Mouse (Mus musculus) layer of hippocampus, adult 9-10 months (tissue): Measurements from ENCODE around the gene Gm20721.
"Not testable (repeated sequence)": the region's sequence is repeated elsewhere in the genome, so short reads cannot be mapped to it uniquely, and the experiment has no call there.

Experiments used
- DNase-seq: peaks from one replicate; pipeline ENCODE4 v3.0.0; 2022; ENCODE audit warnings: low spot score

The Gm20721 gene

DNA sequence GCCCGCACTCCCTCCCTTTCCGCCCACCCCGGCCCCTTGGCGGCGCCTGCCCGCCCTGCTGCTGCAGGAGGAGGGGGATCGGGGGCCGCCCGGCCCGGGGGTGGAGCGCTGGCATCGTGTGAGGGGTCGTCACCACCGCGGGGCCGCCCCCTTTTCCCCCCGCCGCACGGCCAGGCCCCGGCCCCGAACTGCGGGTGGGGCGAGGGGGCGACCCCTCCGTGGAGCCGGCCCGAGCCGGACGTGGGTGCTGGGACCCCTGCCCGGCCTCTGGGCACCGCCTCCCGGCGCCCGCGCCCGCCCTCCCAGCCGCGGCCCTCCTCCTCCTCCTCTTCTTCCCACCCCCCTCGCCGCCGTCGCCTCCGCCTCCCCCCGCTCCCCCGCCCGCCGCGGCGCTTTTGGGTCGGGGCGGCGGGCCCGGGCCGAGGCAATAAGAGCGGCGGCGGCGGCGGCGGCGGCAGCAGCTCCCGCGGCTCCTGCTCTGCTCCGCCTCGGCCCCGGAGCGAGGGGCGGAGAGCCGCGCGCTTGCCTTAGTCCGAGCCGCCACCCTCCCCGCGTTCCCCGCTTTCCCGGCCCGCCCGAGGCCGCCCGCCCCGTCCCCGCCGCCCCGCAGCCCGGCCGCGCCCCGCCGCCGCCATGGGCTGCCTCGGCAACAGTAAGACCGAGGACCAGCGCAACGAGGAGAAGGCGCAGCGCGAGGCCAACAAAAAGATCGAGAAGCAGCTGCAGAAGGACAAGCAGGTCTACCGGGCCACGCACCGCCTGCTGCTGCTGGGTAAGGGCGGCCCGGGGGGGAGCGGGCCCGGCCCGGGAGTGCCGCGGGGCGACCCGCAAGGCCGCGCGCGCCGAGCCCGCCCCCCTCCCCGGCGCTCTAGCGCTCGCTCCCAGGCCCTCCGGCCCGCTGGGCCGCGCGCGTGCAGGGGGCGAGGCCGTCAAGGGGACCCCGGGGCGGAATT, 16.6 kb downstream of the Gm20721 start:
- no peak for DNase-seq

DNA sequence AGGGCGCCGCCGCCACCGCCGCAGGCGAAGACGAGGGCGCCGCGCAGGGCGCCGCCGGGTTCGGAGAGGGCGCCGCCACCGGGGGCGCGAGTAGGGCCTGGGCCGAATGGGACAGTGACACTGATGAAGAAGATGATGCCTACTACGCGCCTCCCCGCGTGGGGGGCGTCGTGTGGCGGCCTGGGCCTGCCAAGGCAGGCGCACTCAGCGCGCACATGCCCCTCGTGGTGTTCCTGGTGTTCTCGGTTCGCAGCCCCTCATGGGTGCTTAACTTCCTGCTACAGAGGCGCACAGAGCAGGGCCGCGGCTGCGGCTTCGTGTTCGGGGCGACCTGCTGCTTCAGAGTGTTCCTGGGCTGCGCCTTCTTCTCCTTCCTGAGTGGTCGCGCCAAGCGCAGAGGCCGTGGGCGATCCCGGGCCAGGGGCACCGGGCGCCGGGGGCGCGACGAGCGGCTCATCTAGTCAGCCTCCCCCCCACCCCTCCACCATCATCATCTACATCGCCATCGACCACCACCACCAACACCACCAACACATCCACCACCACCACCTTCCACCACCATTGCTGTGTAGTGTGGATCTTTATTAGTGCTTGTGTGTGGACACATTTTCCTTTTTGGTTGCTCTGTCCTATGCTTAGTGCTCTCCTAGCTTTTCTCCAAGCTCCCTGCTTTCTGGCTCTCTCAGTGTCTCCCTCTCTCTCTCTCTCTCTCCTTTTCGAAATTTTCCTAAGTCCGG, 17.4 kb downstream of the Gm20721 start:
- DNase-seq, result no peak

- no peak for DNase-seq
These were observed 18.1 kb downstream of the Gm20721 start for GRCm38 (mm10) chr2:174328358-174328905.

GRCm38 (mm10) chr2:174327295-174327981, 19.1 kb downstream of the Gm20721 start:
- no peak for DNase-seq

- DNase-seq, result no peak
These were observed 20.0 kb downstream of the Gm20721 start for GRCm38 (mm10) chr2:174326481-174326880.

- DNase-seq, result no peak
These were observed 20.5 kb downstream of the Gm20721 start for GRCm38 (mm10) chr2:174325989-174326388.

DNA sequence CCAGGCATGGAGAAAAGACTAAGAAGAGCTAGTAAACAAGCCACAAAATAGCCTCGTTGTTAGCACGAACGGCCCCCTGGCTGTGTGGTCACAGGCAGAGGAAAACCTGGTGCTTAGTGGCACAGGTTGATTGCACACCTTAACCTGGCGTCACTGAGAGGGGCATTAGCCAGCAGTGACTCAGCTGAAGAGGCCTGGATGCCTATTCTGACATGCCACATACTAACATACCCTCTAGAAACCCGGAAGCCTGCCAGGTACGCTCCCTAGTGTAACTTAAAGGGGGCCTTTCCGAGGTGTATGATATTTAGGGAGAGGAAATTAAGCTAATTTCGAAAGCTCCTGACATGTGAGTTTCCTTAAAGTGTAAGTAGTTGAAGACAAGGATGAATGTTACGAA, 29.9 kb downstream of the Gm20721 start:
- no peak for DNase-seq

- DNase-seq, result not testable (repeated sequence)
These were observed 31.1 kb downstream of the Gm20721 start for GRCm38 (mm10) chr2:174315445-174315844.

GRCm38 (mm10) chr2:174312661-174313060, 33.9 kb downstream of the Gm20721 start:
- no peak for DNase-seq

DNA sequence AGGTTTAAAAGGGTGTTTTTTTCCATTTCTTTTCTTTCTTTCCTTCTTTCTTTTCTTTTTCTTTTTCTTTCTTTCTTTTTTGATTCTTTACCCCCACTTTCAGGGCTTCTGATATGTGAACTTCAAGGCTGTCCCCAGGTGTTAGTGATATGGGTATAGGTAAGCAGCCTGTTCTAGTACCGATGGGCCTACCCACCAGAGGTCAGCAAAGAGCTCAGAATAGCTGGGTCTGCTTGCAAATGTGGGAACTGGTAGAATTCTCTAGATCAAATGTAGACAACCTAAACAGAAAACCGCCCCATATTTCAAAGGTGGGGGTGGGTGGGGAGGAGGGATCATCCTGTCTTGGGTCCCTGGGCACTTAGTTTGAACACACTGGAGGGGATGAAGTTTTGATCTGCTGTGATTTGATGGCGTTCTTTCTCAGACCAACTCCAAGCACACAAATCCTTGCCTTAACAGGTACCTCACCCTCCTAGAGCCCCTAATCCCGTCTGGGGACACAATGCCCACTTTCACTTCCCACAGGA, 34.3 kb downstream of the Gm20721 start:
- peak; percentile 88 for DNase-seq

DNA sequence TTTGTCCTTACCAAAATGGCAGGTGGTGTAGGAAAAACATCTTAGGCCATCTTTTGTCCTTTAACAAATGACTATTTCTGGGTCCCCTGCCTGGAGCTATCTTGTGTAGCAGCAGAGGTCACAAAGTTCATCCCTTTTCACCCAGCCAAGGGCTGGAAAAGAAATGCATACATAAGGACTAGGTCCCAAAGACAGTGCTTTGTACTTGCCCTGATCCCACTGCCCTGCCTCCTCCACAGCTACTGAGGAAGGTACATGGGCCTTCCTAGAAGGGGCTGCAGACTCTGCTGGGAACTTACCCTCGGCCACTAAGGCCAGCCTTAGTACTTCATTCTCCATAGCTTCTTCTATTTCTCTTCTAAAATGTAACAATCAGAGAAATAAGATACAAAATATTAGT, 34.9 kb downstream of the Gm20721 start:
- no peak for DNase-seq

GRCm38 (mm10) chr2:174310913-174311514, 35.5 kb downstream of the Gm20721 start:
- DNase-seq, result no peak

GRCm38 (mm10) chr2:174307903-174308302, 38.6 kb downstream of the Gm20721 start:
- no peak for DNase-seq

DNA sequence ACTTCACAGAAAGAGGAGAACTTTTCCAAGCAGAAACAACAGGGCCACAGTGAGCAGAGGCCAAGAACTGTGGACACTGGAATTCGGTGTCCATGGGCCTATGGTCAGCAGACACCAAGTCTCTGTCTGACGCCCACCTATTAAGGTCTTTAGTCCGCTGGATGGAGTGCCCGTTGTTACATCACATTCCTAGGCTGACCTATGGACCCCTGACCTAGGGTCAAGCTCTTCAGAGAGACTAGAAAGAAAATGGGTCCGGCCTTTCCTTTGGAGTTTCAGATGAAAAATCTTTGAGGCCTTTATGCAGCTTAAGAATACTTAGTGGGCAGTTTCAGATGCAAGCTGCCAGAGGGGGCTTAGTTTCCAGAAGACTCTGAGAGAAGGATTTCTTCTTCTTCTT, 40.9 kb downstream of the Gm20721 start:
- DNase-seq, result no peak

DNA sequence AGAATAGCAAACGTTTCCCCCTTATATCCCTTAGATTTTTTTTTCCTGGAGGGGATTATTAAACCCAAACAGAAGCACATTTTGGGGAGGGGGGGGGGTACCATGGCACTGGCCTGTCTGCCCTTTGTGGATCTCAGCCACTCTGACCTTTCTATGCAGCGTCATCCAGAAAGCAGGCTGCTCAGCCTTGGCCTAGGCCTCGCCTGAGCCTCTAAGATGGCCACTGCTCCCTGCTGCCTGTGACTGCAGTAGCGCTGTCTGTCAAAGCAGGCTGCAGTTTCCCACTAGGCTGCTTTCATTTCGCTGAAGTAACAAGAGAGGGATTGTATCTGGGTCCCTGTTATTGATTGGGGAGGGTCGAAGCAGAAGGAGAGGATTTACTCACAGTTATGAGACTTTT, 44.0 kb downstream of the Gm20721 start:
- no peak for DNase-seq

GRCm38 (mm10) chr2:174300666-174301065, 45.8 kb downstream of the Gm20721 start:
- DNase-seq, result no peak

DNA sequence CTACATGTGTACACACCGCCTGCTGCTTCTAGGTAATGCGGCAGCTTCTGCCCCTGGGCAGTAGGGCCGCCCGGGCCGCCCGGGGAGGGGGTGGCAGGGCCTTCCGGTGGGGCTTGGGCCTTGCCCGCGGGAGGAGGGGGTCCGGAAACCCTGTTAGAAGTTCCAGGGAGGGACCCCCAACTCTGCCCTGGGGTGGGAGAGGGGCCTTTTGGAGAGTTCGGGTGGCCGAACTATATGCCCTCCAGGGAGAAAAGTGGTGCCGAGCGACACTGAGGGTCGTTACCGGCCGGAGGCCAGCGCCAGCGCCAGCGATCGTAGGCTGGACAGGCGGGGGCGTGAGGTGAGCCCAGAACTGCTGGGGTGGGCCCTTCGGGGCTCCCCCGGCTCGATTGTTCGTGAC, 46.3 kb downstream of the Gm20721 start:
- DNase-seq, result no peak

- DNase-seq, result no peak
These were observed 46.7 kb downstream of the Gm20721 start for GRCm38 (mm10) chr2:174299771-174300160.

GRCm38 (mm10) chr2:174299091-174299770, 47.3 kb downstream of the Gm20721 start:
- DNase-seq, result no peak

GRCm38 (mm10) chr2:174298471-174298870, 48.0 kb downstream of the Gm20721 start:
- DNase-seq, result no peak

- no peak for DNase-seq
These were observed 48.7 kb downstream of the Gm20721 start for GRCm38 (mm10) chr2:174297851-174298250.
